Mouse (Mus musculus) stomach, postnatal 0 days (tissue): ENCODE data around the gene Eif1ax. TPM values are rescaled to one million over a fixed set of nuclear protein-coding genes. Genes with fewer than 3 reads are reported as not detected.
A peak's percentile ranks its signal among the peaks of the same experiment; 100 is the strongest.

Experiments
- ATAC-seq: fragments of 200-750 bp; cut with Nextera tagmentation; 2 replicates; pipeline ENCODE4 v1.8.0; 2017; ENCODE audit not compliant: low FRiP score, low TSS enrichment
- DNase-seq: peaks from one replicate; pipeline ENCODE4 v3.0.0-alpha.2; 2016; ENCODE audit warnings: low spot score
- H3K27ac ChIP-seq: fragments of 300-500 bp; sonication (generic); replicated peaks from 2 replicates; pipeline ENCODE4 v1.5.1; 2014; ENCODE audit warnings: mild to moderate bottlenecking, control low read depth
- H3K27me3 ChIP-seq: fragments of 300-500 bp; sonication (generic); 2 replicates; pipeline ENCODE4 v1.6.1; 2014; ENCODE audit warnings: low read length; ENCODE audit not compliant: control insufficient read depth, insufficient read depth
- H3K36me3 ChIP-seq: fragments of 300-500 bp; sonication (generic); 2 replicates; pipeline ENCODE4 v1.6.1; 2014; ENCODE audit warnings: low read length, mixed read lengths; ENCODE audit not compliant: control insufficient read depth, insufficient read depth
- H3K4me1 ChIP-seq: fragments of 300-500 bp; sonication (generic); replicated peaks from 2 replicates; pipeline ENCODE4 v1.6.1; 2014; ENCODE audit warnings: antibody characterized with exemption; ENCODE audit not compliant: control insufficient read depth, insufficient read depth
- H3K4me2 ChIP-seq: fragments of 300-500 bp; sonication (generic); replicated peaks from 2 replicates; pipeline ENCODE4 v1.6.1; 2014; ENCODE audit warnings: low read depth, mild to moderate bottlenecking, control low read depth, moderate library complexity
- H3K4me3 ChIP-seq: fragments of 300-500 bp; sonication (generic); 2 replicates; pipeline ENCODE4 v1.5.1; 2014; ENCODE audit warnings: low read depth, low read length, control low read depth
- H3K9ac ChIP-seq: fragments of 300-500 bp; sonication (generic); 2 replicates; pipeline ENCODE4 v1.6.1; 2014; ENCODE audit warnings: mild to moderate bottlenecking, low read length, control low read depth, mixed read lengths
- H3K9me3 ChIP-seq: fragments of 300-500 bp; sonication (generic); 2 replicates; pipeline ENCODE4 v1.6.1; 2016; ENCODE audit warnings: low read length; ENCODE audit not compliant: control insufficient read depth
- CTCF ChIP-seq: IDR thresholded peaks from 2 replicates; pipeline ENCODE4 v1.5.1; 2016; ENCODE audit warnings: antibody characterized with exemption, low read depth, mild to moderate bottlenecking, moderate library complexity
- EP300 ChIP-seq: optimal IDR thresholded peaks from 2 replicates; pipeline ENCODE3; 2016; ENCODE audit warnings: antibody characterized with exemption
- WGBS: fragments of 180-500 bp; shearing (Covaris S2); extraction: QIAGEN DNeasy Blood & Tissue Kit; methylation state at CpG from one replicate; pipeline ENCODE4 v1.1.7; 2014; 5-methylcytosine and 5-hydroxymethylcytosine counted together
- polyA plus RNA-seq: library from polyadenylated mRNA; unstranded; fragments of >200 nt; fragmentation: Nextera tagmentation; extraction: Ambion mirVana; gene quantifications from 2 replicates; pipeline ENCODE4 v1.2.1, GENCODE M21; 2015

Eif1ax gene
- 78.5 and 83.2 TPM in 2 replicates for polyA plus RNA-seq

DNA sequence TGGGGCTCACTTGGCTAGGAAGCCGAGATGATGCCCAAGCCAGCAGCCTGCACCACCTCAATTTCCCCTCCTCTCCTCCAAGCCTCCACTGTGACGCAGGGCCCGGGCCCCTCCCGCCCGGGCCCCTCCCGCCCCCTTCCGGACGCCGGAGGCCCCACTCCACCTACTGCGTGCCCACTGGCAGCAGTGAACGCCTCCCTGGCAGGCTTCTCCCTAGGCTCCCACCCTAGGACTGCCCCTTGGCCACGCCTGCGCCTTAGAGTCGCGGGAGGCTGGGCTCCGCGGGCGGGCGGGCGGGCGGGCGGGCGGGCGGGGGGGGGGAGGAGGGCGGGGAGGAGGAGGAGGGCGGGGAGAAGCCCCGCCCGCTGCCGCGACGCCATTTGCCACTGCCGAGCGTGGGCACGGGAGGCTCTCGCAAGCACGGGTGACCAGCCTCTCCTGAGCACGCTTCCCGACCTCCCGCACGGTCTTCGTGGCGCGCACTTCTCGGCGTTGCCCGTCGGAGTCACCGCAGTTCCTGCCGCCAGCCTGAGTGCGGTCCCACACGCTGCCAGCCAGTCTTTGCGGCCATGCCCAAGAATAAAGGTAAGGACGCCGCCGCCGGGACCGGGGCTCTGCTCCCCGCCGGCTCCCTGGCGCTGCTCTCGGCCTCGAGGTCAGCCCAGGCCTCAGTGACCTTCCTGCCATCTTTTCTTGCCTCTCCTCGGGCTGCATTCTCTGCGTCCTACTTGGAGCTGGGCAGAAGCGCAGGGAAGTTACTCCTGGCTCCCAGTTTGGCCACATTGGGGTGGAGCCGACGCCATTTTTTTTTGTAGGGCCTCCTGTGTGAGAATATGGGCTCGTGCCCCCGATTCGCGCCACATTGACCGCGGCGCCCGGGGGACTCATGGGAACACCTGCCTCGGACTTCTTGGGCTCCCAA is at the start of gene Eif1ax:
Eif1ax (plus strand) TSS at position 348 of the 922 bp plus-strand sequence.
- no peaks in the 10 kb centered on the region for H3K27me3 ChIP-seq
- H3K4me3 ChIP-seq: peak within 1 kb of the TSS; percentile 73
- H3K4me1 ChIP-seq: no peaks in the 10 kb centered on the region
- WGBS: 14% methylated on average over 29 of the region's 76 CpGs
- TF ChIP-seq EP300: no peak
- TF ChIP-seq CTCF: peak; percentile 21; the same call in 1 of the 2 replicates
- DNase-seq (peak; percentile 81), ATAC-seq (peak; percentile 99)
- H3K27ac ChIP-seq: peak within 1 kb of the TSS; percentile 84
- H3K9me3 ChIP-seq: no peaks in the 10 kb centered on the region
- peak within 1 kb of the TSS; percentile 67 for H3K9ac ChIP-seq
- H3K36me3 ChIP-seq: no peaks in the 10 kb centered on the region
- peak within 1 kb of the TSS; percentile 50 for H3K4me2 ChIP-seq

DNA sequence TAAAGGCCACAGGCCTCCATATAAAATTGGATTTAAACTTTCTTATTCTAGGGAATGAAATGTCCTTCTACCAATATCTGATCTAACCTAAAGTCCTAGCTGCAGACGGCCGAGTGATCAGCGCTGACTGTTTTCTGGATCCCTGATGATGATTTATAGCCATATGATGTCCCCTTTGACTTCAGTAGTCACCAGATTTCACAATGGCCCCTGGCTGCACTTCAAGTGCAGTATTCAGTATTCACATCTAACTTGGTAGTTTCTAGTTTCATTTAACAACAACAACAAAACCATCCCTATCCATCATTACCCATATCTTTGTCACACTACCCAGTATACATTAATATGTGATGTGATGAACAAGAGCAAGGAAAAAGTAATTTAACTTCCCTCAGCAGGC is 7.5 kb upstream of the Eif1ax start:
- H3K36me3 ChIP-seq: no peaks in the 10 kb centered on the region
- H3K9ac ChIP-seq: no peak overlapping the region
- 77% methylated on average over 3 of the region's 3 CpGs for WGBS
- no peaks in the 10 kb centered on the region for H3K4me1 ChIP-seq
- H3K4me2 ChIP-seq: no peak overlapping the region
- H3K4me3 ChIP-seq: no peak overlapping the region
- no peak for DNase-seq
- H3K9me3 ChIP-seq: no peaks in the 10 kb centered on the region
- TF ChIP-seq EP300: no peak
- no peak for TF ChIP-seq CTCF
- H3K27me3 ChIP-seq: no peaks in the 10 kb centered on the region
- no peak overlapping the region for H3K27ac ChIP-seq
- ATAC-seq: no peak

DNA sequence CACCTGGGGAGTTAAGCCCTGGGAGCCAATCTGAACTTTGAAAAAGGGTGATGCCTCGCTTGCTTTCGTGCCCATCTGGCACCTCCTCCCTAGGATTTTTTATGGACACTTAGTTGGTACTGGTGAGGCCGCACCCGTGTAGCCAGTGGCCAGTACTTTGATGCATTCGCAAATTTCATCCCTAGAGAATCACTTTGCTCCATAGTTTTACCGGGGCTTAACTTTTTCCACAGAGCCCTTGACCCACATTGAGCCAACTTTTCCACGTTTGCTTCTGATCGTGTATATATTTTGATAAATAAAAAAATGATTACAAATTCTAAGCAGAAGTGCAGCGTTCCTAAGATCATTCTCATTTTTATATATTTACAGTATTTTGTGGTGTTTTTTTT is 771 bp downstream of the Eif1ax start:
- peak overlapping the region; percentile 67 for H3K9ac ChIP-seq
- H3K27me3 ChIP-seq: no peaks in the 10 kb centered on the region
- H3K4me1 ChIP-seq: no peaks in the 10 kb centered on the region
- no peaks in the 10 kb centered on the region for H3K9me3 ChIP-seq
- DNase-seq (no peak), ATAC-seq (no peak)
- no peak for TF ChIP-seq EP300
- TF ChIP-seq CTCF: no peak
- peak overlapping the region; percentile 73 for H3K4me3 ChIP-seq
- H3K4me2 ChIP-seq: peak overlapping the region; percentile 50
- 18% methylated on average over 9 of the region's 9 CpGs for WGBS
- peak overlapping the region; percentile 84 for H3K27ac ChIP-seq
- no peaks in the 10 kb centered on the region for H3K36me3 ChIP-seq

DNA sequence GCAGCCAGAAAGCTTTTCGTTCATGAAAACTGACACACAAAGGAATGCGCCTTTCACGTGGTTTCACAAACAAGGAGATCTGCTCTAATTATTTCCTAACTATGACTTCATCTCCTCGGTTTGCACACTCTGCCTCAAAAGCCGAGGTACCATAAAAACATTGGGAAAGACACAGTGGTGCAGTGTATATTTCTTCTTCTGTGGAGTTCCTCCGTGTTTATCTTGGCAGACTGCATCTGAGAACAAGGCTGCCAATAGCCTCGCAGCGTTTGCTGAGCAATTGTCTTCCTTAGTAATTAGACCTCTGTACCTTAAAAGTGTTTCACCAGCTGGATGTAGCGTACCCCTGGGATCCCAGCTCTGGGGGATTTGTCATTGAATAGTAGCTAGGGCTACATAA is 15.1 kb downstream of the Eif1ax start:
- DNase-seq: no peak
- Histone ChIP-seq H3K9ac (no peak overlapping the region), H3K27ac (no peak overlapping the region), H3K4me3 (no peak overlapping the region), H3K27me3 (no peaks in the 10 kb centered on the region), H3K4me1 (no peaks in the 10 kb centered on the region), H3K36me3 (no peaks in the 10 kb centered on the region), H3K4me2 (no peak overlapping the region), H3K9me3 (no peaks in the 10 kb centered on the region)
- no peak for ATAC-seq
- TF ChIP-seq CTCF (no peak), EP300 (no peak)
- WGBS: 71% methylated on average over 9 of the region's 9 CpGs

DNA sequence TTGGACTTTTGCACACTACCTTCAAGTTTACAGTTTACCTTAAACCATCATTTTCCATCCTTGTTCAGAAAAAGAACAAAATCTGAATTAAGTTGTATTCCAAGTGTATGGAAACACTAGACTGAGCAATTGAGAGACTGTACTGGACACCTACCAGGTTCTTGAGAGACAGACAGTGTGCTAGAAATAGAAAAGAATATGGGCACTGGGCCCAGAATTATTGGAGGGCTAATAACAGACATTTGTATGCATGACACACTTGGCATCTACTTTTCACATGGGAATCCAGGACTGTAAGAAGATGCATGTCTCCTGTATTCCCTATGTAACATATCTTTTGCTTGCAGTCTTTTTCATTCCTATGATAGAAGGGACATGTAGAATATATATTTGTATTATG is 17.0 kb downstream of the Eif1ax start:
- H3K27ac ChIP-seq: no peak overlapping the region
- no peak for DNase-seq
- no peaks in the 10 kb centered on the region for H3K27me3 ChIP-seq
- H3K9me3 ChIP-seq: no peaks in the 10 kb centered on the region
- H3K4me3 ChIP-seq: no peak overlapping the region
- no peak overlapping the region for H3K9ac ChIP-seq
- no peaks in the 10 kb centered on the region for H3K4me1 ChIP-seq
- no peaks in the 10 kb centered on the region for H3K36me3 ChIP-seq
- no peak overlapping the region for H3K4me2 ChIP-seq
- no peak for TF ChIP-seq CTCF
- TF ChIP-seq EP300: no peak
- ATAC-seq: no peak

DNA sequence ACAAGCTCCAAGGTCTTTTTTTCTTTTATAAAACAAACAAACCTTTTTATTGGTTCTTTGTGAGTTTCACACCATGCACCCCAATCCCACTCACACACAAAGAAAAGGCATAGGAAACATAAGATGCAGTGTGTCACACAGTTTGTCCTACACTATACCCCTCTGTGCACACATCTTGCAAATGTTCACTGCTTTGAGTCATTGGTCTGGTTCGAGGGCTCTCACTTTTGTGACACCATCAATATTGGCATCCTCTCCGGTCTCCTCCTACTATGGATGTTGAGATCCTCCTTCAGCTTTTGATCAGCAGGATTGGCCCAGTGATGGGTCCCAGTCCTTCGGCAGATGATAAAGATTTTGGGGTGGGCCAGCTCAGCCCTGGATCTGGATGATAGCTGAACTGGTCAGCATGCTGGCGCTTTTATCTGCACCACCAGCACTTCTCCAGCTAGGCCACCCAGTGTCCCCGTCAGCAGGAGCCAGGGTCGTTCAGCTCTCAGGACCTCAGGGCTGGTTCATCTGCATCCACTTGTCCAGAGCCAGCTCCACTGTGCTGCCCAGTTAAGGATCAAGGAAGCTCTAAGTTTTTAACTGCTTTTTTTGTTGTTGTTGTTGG is 18.5 kb downstream of the Eif1ax start:
- Histone ChIP-seq H3K36me3 (no peaks in the 10 kb centered on the region), H3K9ac (no peak overlapping the region), H3K4me1 (no peaks in the 10 kb centered on the region), H3K9me3 (no peaks in the 10 kb centered on the region), H3K4me3 (no peak overlapping the region), H3K27ac (no peak overlapping the region), H3K27me3 (no peaks in the 10 kb centered on the region), H3K4me2 (no peak overlapping the region)
- no peak for ATAC-seq
- 72% methylated on average over 6 of the region's 6 CpGs for WGBS
- DNase-seq: no peak
- TF ChIP-seq CTCF: no peak
- no peak for TF ChIP-seq EP300
